Mouse (Mus musculus) megakaryocyte-erythroid progenitor cell, adult 5-6 weeks (primary cell): ENCODE data around the gene Il17re. TPM values are rescaled to one million over a fixed set of nuclear protein-coding genes. Genes with fewer than 3 reads are reported as not detected.

Experiments
- ATAC-seq: replicated peaks from 2 replicates; pipeline ENCODE4 v1.8.0; 2016; ENCODE audit warnings: mild to moderate bottlenecking, inconsistent platforms; ENCODE audit not compliant: severe bottlenecking, poor library complexity, low FRiP score, low TSS enrichment
- total RNA-seq, 2 experiments: library from RNA; stranded (forward) in 1 of 2; stranded (reverse) in 1 of 2; fragments of 200-1000, 215-1000 nt in 1 of 2; fragments of >200 nt in 1 of 2; fragmentation: Nextera tagmentation in 1 of 2; gene quantifications; 2 replicates each; pipeline ENCODE4 v1.2.3; 2014 to 2017

The Il17re gene
- total RNA-seq, 2 experiments from 2014 or later, result not detected

DNA sequence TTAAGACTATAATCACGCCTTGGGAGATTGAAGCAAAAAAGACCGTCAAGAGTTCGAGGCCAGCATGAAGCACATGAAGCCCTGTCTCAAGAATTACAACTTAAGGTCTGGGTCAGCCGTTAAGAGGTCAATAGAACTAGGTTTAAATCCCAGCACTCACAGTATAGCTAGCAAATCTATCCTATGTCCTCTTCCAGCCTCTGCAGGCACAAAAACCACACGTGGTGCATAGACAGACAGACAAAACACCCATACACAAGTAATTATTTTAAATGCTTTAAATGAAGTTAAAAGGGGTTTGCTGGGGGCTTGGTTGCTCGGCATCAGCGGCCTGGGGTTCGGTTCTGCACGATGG, 16.2 kb upstream of the Il17re start:
- no peak for ATAC-seq

DNA sequence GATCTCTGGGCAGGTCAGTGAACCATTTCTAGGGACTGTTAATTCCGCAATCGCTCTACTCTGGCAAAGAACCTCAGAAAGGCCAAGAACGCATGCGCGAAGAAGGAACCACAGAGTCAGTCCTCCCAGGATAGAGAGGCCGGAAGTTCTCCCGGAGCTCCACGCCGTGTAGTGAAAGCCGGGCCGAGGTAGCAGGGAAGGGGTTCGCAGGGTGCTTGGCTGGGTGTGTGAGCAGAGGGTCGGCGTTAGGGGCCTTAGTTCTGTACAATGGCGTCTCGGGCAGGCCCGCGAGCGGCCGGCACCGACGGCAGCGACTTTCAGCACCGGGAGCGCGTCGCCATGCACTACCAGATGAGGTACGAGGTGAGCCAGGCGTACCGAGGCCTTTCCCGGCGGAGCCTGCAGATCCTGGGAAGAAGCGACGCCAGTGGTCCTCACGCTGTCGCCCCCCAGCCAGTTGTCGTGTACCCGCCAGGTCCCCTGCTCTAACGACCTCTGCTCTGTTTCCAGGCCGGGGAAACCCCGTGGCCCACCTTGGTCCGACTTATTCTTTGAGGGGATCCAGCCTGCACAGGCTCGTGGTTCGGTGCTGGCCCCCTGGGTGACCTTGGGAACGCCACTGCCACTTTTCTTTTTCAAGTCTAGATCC, 15.7 kb upstream of the Il17re start, which contains the start of gene Jagn1:
Gene Jagn1, plus strand, starts transcription at position 128 of the 649 bp plus-strand sequence.
- peak; percentile 83 for ATAC-seq

DNA sequence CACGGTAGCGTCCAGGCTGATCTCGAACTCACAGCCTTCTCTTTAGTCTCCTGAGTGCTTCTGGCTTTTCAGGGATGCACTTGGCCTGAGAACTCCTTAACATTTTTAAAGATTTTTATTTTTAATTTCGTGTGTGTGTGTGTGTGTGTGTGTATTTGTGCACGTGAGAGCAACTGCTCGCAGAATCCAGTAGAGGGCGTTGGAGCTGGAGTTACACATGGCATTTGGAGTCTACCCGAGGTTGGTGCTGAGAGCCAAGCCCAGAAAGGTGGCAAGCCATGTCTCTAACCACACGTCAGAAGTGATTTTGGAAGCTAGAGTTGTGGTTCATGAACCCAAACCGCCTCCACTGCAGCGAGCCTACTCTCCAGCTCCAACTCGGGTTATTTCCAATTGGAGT, 15.2 kb upstream of the Il17re start:
- peak; percentile 39; the same call in 1 of the 2 replicates for ATAC-seq

DNA sequence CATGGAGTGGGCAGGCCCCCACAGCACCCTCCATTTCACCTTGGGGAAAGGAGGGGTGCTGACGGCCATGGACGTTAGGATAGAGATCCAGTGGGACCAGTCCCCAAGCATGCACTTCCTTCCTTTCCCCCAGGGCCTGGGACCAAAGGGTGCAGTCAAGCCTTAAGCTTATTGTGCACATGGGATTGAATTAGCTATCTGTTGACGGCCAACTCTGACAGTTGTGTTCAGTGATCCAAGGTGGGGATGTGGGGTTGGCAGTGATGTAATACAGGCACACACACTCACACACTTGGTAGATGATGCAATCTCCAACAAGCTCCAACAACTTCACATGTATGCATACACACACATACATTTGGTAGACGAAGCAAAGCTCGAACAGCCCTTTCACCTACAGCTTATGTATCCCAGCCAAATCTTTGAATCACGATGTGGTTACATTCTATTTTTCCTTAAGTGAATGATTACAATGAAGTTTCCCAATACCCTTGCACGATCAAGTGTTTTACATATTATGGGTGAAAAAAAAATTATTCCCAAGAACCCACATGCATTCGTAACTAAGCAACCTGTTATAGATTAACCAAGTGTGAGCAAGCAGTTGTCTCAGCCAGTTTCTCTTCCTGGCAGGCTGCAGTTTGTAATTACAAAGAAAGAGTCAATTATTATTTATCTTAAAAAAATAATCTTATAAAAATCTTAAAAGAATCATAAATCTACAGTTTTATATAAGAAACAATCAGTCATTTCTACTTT, 13.9 kb upstream of the Il17re start:
- ATAC-seq, result no peak

DNA sequence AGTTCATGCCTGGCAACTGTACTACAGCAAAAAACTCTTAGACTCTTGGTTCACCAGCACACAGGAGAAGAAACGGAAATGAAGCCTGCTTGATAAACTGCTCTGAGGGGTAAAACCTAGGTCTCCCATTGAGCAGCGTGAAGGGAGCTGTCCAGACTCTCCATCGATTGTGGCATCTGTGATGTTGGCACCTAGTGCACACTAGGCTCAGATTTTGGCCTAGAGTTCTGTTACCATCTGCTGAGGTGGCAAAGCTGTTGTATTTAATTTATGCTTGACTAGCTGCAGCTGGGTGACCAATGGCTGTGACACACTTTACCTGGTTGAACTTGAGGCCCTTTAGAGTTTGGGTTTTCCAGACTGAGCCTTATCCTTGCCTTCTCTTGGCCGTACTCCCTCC, 10.6 kb upstream of the Il17re start:
- no peak for ATAC-seq

DNA sequence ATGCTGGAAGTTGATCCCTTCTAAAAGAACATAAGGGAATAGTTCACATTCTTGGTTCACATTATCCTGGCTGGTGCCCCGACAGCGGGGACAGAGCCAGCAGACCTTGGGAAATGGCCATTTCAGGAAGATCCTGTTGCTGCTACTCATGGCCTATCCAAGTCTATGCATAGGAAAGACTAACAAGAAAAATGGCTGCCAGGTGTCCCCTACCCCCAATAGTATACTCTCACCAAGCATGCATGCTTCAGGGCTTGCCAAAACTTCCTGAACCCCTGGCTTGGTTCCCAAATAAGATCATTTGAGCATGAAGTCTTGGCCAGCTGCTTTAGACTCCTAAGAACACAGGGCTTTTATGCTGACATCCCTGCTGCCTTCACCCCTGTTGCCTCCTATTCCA, 6.4 kb upstream of the Il17re start:
- no peak for ATAC-seq

DNA sequence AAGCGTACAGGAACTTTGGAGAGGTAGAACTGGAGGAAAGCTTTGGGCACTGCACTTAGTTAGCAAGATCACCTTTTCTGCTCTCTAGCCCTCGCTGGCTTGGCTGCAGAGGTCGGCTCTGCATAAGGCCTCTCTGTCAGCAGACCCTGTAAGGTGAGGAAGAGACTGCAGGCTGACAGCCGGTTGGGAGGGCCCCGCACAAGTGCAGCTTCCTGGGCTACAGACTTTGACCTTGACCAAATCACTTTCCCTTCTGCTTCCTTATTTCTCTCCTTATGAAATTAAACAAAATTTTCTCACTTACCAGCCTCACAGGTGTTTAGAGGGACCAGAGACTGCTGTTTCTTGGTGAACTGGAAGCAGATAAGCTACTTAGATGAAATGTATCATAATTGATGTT, 3.3 kb upstream of the Il17re start:
- no peak for ATAC-seq

DNA sequence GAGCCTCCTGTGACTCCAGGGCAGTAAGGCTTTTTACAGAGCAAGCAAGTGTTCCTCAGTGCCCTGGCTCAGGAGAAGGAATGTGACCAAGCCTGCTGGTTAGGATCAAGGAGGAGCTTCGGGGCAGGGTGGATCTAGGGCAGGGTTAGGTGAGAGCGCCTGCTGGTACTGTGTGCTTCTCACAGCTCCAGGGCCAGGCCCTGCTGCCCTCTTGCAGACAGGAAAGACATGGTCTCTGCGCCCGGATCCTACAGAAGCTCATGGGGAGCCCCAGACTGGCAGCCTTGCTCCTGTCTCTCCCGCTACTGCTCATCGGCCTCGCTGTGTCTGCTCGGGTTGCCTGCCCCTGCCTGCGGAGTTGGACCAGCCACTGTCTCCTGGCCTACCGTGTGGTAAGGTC, 351 bp downstream of the Il17re start:
- no peak for ATAC-seq

DNA sequence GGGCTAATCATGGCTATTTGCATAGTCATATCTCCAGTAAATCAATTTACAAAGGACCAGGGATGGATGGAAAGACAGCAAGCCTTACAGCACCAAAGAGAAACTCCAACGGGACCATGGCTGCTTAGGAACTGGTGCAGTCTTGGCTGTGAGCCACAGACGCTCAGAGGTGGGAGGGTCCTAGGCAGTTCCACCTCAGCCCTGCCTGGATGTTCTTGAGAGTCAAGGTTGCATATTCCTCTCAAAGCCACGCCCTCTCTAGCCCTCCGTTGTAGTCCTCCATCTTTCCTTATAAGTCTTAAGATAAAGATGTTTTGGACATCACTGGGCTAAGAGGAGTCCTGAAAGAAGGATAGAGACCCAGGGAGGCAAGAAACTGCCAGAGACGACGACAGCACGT, 5.8 kb downstream of the Il17re start:
- no peak for ATAC-seq

DNA sequence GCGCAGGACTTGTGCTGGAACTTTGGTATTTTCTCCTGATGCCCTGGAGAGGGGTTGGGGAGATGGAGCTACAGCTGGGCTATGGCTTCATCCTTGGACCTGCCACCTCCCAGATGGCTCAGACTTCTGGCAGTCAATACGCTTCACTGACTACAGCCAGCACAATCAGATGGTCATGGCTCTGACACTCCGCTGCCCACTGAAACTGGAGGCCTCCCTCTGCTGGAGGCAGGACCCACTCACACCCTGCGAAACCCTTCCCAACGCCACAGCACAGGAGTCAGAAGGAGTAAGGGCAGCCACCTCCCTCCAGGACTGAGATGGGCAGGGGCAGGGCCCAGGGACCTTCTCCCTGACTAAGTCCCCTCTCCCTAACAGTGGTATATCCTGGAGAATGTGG, 7.3 kb downstream of the Il17re start:
- ATAC-seq, result 0 out of 2 replicates have a peak, but pooled peaks have one; percentile 20

DNA sequence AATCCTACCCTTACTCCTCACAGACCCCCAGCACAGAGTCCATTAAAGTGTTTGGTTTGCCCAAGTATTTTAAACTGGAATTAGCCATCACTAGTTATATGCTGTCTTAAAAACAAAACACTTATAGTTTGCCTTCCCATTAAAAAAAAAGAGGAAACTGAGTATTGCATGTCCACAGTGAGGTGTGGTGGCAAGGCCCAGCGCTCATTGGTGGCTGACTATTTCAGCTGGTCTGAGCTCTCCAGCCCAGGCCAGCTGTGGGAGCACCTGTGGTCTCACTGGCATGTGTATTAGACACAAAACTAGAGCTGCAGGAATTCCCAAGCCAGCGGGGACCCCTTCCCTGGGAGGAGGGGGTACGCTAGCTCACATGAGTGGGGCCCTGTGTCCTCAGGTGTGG, 10.2 kb downstream of the Il17re start:
- no peak for ATAC-seq

DNA sequence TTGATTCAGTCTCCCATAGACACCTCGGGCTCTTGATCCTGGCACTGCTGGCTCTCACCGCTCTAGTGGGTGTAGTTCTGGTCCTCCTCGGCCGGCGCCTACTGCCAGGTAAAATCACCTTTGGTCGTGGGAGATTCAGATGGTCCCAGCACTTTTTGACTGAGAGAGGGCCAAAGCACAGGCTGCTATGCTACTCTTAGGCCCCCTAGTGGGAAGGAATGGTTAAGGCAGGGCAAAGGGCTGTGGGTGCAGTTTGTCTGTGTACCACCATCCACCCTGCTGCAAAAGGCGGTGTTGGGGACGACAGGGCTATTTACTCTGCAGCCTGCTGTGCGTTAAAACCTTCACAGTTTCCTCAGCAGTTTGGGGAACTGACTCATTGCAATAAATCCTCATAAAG, 10.7 kb downstream of the Il17re start:
- ATAC-seq, result peak; percentile 85

DNA sequence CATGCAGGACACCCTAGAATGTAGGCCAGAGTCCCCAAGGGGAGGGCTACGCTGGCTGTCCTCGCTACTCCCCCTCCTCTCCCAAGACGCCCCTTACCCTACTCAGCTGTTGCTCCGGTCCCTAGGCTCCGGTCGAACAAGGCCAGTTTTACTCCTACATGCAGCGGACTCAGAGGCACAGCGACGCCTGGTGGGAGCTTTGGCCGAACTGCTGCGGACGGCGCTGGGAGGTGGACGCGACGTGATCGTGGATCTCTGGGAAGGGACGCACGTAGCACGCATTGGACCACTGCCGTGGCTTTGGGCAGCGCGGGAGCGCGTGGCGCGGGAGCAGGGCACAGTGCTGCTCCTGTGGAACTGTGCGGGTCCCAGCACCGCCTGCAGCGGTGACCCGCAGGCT, 11.1 kb downstream of the Il17re start:
- peak; percentile 62 for ATAC-seq

DNA sequence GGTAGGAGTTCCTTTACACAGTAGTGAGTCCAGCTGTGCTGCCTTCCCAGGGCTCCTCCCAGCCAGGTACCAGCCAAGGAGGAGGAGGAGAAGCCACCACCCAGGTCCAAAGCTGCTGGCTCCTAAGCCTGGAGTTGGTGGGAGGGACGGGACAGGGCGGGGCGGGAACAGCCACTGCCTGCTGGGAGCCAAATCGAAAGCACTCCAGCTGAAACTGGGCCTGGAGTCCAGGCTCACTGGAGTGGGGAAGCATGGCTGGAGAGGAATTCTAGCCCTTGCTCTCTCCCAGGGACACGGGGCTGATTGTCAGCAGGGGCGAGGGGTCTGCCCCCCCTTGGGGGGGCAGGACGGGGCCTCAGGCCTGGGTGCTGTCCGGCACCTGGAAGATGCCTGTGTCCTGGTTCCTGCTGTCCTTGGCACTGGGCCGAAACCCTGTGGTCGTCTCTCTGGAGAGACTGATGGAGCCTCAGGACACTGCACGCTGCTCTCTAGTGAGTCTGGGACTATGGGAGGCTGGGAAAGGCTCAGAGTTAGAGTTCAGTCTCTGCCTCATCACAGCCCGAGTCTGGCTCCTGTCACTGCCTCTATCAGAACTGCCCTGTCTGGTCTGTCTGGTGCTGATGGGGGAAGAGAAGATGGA, 13.1 kb downstream of the Il17re start, which contains the start of gene Il17rc:
Gene Il17rc, plus strand, starts transcription at position 131 of the 640 bp plus-strand sequence.
- no peak for ATAC-seq

DNA sequence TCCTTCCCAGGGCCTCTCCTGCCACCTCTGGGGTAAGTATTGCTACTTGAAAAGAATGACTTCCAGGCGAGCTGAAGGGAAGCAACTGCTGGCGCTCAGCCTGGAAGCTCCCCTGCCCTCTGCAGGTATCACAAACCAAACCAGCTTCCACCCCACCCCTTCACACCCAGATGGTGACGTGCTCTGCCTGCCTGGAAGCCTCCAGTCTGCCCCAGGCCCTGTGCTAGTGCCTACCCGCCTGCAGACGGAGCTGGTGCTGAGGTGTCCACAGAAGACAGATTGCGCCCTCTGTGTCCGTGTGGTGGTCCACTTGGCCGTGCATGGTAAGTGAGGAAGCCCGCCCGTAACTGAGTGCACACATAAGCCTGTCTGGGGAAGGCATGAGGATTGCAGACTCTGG, 13.8 kb downstream of the Il17re start:
- ATAC-seq, result no peak

DNA sequence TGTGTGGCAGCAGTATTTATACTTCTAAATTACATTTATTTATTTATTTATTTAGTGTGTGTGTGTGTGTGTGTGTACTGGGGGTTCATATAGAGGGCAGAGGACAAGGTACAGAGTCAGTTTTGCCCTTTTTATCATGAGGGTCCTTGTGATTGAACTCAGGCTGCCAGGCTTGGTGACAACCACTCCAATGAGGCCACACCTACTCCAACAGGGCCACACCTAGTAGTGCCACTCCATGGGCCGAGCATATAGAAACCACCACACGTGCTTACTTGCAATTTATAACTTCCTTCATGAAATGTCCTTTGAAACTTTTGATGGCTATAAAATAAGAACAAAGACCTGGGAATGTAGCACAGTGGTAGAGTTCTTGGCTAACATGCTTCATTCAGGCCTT, 15.0 kb downstream of the Il17re start:
- no peak for ATAC-seq

DNA sequence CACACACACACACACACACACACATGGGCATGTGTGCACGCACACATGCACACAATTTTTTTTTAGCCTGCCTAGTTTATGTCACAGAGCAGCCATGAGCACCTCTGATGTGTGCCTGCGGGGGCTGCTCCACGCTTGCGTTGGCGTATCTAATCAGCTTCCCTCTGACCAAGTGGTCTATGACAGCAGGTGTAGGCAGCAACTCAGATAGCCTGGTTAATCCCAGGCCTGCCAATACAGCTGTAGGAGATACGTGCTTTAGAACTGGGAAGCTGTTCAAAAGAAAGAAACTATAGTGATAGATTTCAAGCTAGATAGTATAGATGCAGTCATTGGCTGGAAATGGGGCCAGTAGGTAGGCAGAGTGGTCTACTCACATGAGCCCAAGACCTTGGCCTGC, 15.4 kb downstream of the Il17re start:
- peak; percentile 58 for ATAC-seq

DNA sequence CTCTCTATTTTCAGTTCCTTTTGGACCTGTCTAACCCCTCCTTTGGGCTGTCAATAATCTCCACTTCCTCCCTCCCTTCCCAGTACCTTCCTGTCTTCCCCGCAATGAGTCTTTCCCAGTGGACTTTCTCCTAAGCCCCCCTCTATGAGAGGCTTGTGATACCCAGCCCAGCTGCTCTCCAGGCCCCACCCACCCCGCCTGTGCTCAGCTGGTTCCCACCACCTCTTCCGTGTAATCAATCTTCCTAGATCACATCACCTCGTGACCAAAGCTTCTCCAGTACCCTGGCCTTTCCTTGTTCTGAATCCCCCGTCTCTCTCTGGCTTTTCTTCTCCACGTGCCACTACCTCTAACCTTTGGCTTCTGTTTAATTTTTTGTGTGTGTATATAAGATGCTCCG, 19.1 kb downstream of the Il17re start:
- no peak for ATAC-seq

DNA sequence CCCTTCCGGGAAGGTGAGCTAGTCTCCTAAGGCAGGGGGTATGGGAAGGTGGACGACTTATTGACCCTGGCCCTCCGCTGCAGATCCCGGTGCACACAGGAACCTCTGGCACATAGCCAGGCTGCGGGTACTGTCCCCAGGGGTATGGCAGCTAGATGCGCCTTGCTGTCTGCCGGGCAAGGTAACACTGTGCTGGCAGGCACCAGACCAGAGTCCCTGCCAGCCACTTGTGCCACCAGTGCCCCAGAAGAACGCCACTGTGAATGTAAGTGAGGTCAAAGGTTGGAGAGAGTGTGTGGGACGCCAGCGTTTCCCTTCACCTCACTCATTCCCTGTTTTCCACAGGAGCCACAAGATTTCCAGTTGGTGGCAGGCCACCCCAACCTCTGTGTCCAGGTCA, 20.6 kb downstream of the Il17re start:
- ATAC-seq, result no peak

DNA sequence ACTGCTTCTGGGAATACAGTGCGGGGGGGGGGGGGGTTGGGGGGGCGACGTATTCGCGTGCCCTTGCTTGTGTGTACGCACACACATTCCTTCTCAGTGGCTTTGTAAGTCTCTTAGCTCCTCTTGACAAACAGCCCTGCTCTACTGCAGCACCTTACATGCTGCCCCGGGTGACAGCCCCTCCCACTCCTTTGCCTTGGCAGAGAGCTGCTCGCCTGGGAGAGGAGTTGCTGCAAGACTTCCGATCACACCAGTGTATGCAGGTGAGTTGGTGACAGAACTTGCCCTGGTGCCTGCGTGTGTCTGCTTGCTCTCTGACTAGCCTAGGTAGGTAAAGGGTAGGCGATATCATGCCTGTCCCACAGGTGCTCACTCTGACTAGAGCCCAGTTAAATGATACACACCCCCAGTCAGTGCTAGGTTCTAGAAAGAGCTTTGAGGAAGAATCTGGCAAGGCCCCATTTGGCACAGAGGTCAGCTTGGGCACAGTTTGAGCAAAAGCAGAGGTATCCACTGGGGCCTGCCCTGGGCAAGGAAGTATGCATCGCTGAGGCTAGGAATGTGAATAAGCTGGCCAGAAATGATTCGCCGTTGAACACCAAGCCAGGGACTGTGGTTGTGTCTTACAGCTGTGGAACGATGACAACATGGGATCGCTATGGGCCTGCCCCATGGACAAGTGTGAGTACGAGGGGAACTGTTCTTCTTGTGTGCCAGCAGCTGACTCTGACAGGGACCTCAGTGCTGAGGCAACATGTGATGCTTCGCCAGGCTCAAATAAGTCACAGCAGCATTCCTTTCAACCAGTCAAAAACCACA, 22.5 kb downstream of the Il17re start:
- ATAC-seq, result no peak
